Mouse (Mus musculus): ENCODE measurements around the gene Fscn3.

DNA sequence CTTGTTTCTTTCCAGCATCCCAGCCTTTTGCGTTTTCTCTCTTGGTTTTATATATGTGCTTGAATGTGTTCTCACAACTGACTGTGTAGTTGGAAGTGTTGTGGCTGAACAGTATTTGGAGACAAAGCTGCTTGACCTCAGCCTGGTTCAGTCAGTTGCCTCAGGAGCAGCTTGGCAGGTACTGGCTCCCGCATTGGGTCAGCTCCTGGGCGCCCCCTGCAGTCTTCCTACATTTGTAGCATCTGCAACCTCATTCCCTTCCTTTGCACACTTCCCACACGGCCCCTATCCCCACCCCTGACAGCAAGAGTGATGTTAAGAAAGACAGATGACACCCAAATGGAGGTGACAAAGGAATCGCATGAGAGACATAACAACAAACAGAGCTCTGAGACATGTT lies 32.9 kb downstream of the Fscn3 start:
- TF ChIP-seq CTCF (IDR thresholded peaks at IDR 0.05; ENCODE audit: extremely low read depth, insufficient read depth, insufficient read length, insufficient replicate concordance) (peak; percentile 41; the same call in 1 of the 2 replicates), POLR2A (IDR thresholded peaks at IDR 0.05; ENCODE audit: low read depth, low read length) (no peak)

All from spleen, adult 2 months (tissue).